Mouse (Mus musculus) heart, postnatal 14 days (tissue): ENCODE data around the gene Apool. TPM values are rescaled to one million over a fixed set of nuclear protein-coding genes. Genes with fewer than 3 reads are reported as not detected.
"Not testable (repeated sequence)": the region's sequence is repeated elsewhere in the genome, so short reads cannot be mapped to it uniquely, and the experiment has no call there.

ENCODE experiments used
- DNase-seq, 2 experiments: peaks; one replicate each; pipeline ENCODE4 v3.0.0; 2021 to 2022
- intact Hi-C: fragments of 180-260 bp; cut with DNase I; formaldehyde crosslinking; loops from one replicate; pipeline ENCODE4 v1.15.1; 2025
- long read RNA-seq, 2 experiments: library from polyadenylated mRNA; stranded (forward); transcript quantifications; one replicate each; pipeline ENCODE4 v2.0.0; 2021
- total RNA-seq, 2 experiments: library from RNA; stranded (reverse); gene quantifications; 2 replicates each; pipeline ENCODE4 v1.2.3; 2021

Apool gene
- total RNA-seq = 10 to 100 TPM; 58.4 to 63.5 TPM
- long read RNA-seq, experiment 1, transcript Apool-201 (9 exons, 1,359 nt) = major isoform, 82 of 88 reads
- long read RNA-seq, experiment 1, partial matches to known transcripts = 0 of 88 reads
- long read RNA-seq, experiment 1, other reads (novel, unspliced or antisense) = 6 of 88 reads
- long read RNA-seq, experiment 2, transcript Apool-201 (9 exons, 1,359 nt) = major isoform, 65 of 69 reads
- long read RNA-seq, experiment 2, partial matches to known transcripts = 2 of 69 reads
- long read RNA-seq, experiment 2, other reads (novel, unspliced or antisense) = 2 of 69 reads

DNA sequence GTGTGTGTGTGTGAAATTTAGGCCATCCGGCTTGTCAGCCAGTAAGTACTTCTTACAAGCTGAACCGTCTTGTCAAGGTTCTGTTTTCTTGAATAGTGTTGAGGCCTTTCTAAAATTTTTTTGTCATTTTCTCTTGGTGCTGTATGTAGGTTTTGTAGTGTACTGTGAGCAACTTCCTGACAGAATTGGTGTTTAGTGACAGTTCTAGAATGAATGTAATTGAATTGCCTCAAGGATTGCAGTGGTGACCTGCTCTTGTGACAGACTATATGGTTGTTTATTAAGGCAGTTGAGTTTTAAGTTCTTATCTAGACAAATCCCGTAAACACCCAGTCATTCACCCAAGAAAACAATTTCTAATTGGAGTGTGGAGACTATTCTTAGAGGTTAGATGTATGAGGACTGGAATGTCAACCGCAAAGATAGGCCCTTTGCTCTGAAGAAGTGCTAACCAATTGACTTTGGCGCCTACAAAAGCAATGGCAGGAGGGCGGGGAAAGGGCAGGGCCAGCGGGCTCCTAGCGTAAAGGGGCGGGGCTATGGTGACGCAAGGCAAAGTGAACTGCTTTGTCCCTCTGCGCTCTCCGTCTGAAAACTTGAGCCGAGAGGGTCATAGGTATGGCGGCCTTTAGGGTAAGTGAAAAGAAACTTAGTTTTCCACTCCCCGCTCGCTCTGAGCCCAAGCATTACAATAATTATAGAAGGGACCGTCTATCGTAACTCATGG is at the start of gene Apool:
Gene Apool (plus strand): TSS at position 531 of the 727 bp plus-strand sequence.
- intact Hi-C loops = no loop called here

GRCm38 (mm10) chrX:112273550-112273949 is 37.6 kb upstream of the Apool start:
- DNase-seq = no peak
- intact Hi-C loops = no loop called here

More for the DNA sequence above, at the start of gene Apool:
- peak; percentile 84 to 91 for DNase-seq

DNA sequence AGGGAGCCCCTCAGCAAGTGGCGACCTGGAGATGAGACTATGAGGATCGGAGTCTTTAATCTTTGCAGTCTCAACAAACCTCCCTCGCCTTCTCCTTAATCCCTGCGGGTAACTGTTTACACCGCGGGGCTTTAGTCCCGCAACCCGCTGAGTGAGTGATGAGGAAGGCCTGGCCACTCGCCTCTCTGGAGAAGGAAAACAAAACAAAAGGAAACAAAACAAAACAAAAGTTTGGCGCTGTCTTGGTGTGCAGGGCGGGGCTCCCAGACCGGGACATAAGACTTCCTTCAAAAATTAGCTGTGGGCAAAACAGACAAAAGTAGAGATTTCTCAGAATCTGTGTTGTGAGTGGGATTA is 375 bp downstream of the Apool start:
- no peak for DNase-seq
- intact Hi-C loops = no loop called here

DNA sequence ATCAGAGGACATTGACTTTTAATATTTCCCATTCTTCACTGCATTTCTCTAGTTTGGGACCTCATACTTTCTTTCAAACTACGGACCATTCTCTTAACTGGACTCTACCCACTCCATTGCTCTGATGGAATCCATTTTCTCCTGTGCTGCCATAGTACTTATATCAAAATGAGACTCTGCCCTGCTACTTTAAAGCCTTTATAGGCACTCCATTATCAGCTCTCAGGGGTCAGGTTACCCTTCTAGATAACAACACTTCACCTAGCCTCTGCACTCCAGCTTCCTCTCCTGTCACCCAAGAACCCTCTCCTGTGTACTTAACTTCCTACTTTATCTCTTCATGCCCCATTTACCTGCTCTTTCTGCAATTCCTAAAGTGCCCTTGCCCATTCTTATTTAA is 960 bp downstream of the Apool start:
- intact Hi-C loops = no loop called here
- DNase-seq = no peak

GRCm38 (mm10) chrX:112320273-112320672 is 9.1 kb downstream of the Apool start:
- intact Hi-C loops = no loop called here
- DNase-seq = no peak

GRCm38 (mm10) chrX:112339486-112339885 is 28.4 kb downstream of the Apool start:
- intact Hi-C loops = no loop called here
- no peak for DNase-seq

GRCm38 (mm10) chrX:112347467-112348394 is 36.6 kb downstream of the Apool start:
- DNase-seq = no peak
- intact Hi-C loops = no loop called here

GRCm38 (mm10) chrX:112348395-112348791 is 37.3 kb downstream of the Apool start:
- DNase-seq = peak in 1 of 2 experiments; percentile 9
- intact Hi-C loops = no loop called here

DNA sequence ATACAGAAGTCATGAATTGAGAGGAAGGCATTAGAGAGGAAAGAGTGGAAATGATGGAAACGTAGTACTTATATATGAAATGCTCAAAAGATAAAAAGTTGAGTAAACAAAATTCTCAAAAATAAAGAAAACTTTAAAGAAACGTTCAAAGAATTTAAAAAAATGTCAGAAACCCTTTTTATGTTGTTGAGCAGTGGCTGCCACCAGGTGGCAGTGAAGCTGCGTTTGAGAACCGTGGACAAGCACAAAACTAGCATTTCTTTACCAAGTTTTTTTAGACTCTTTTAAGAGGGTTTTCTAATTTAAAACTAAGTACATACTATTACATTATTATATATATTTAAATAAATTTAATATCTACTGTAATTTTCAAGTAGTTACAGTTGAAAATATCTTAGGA is 57.3 kb downstream of the Apool start:
- DNase-seq = no peak
- intact Hi-C loops = no loop called here

- intact Hi-C loops = not testable (repeated sequence)
- peak; percentile 5 to 14 for DNase-seq
Observed at GRCm38 (mm10) chrX:112370577-112371410, 59.7 kb downstream of the Apool start.

DNA sequence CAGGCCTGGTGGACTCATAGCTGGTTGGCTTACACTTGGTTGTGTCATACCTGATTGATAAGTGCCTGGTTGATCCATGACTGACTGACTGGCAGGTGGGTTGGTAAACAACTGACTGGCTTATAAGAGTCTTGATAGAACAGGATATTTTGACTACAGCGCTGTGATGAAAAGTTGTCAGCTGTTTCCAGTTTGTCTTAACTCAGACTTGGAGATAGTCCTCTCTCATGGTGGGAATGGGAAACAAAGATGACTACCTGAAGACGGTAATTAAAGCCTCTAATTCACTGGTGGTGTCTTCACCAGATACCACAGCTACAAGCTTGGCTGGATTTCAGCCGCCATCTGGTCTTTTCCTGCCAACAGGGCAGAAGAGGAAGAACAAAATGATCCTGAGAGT is 95.5 kb downstream of the Apool start, which contains the start of gene Satl1:
Gene Satl1 (minus strand): TSS at position 101 of the 400 bp plus-strand sequence.
- intact Hi-C loops = no loop called here
- DNase-seq = no peak

GRCm38 (mm10) chrX:112412309-112412708 is 101.2 kb downstream of the Apool start:
- intact Hi-C loops = no loop called here
- no peak for DNase-seq

Other genes with a start within 250 kb of the Apool start
- gene 4933403O08Rik, start 72.3 kb upstream of the Apool start, total RNA-seq = not detected
- gene Satl1, start 95.4 kb downstream of the Apool start, total RNA-seq = not detected
- not detected for gene 2010106E10Rik, start 183.9 kb downstream of the Apool start, total RNA-seq